Mouse (Mus musculus) Patski (cell line): ENCODE data around the gene Cfap97d2. TPM values are rescaled to one million over a fixed set of nuclear protein-coding genes. Genes with fewer than 3 reads are reported as not detected.

Source experiments
- ATAC-seq: fragments of 100-300 bp; one replicate; pipeline ENCODE4 v1.8.0; 2021
- CTCF ChIA-PET: fragments of 350-600 bp; sonication (Branson Sonifier 250); formaldehyde crosslinking; loops from one replicate; lab custom pipeline; 2022; ENCODE audit warnings: inconsistent platforms; lab: Charles Lee
- POLR2A ChIA-PET: fragments of 350-600 bp; sonication (Branson Sonifier 250); formaldehyde crosslinking; loops from one replicate; lab custom pipeline; 2022; ENCODE audit warnings: antibody characterized with exemption, inconsistent platforms; lab: Charles Lee
- DNase-seq: peaks from one replicate; pipeline ENCODE4 v3.0.0-alpha.2; 2011; ENCODE audit warnings: low read depth, low spot score
- H3K27me3 ChIP-seq: fragments of 371-371 bp; one replicate; pipeline ENCODE4 v1.5.1; 2021
- CTCF ChIP-seq: fragments of 100-300 bp; IDR thresholded peaks from one replicate; pipeline ENCODE4 v1.5.1; 2021
- in situ Hi-C: fragments of 300-500 bp; cut with MboI; formaldehyde crosslinking; loops from 3 replicates; pipeline ENCODE4 v1.11.1; 2018; ENCODE audit warnings: low pct_unique_long_range_greater_than_20kb, mixed read lengths
- polyA plus RNA-seq: library from polyadenylated mRNA; unstranded; gene quantifications from one replicate; pipeline ENCODE4 v1.2.3, GENCODE M21; 2021

Cfap97d2 gene
- polyA plus RNA-seq, 1 experiment from 2014 or later, result not detected

- no peaks in the 10 kb centered on the region for H3K27me3 ChIP-seq
- CTCF ChIA-PET, result no interaction called here
- ATAC-seq (no peak), DNase-seq (no peak)
- TF ChIP-seq CTCF, result no peak
- POLR2A ChIA-PET, result no interaction called here
- in situ Hi-C loops, result no loop called here
These were observed 19.9 kb upstream of the Cfap97d2 start for GRCm38 (mm10) chr8:13685674-13686314.

GRCm38 (mm10) chr8:13686426-13686825 is 19.3 kb upstream of the Cfap97d2 start:
- ATAC-seq (no peak), DNase-seq (no peak)
- in situ Hi-C loops, result no loop called here
- ChIA-PET CTCF (no interaction called here), POLR2A (no interaction called here)
- TF ChIP-seq CTCF, result no peak
- no peaks in the 10 kb centered on the region for H3K27me3 ChIP-seq

DNA sequence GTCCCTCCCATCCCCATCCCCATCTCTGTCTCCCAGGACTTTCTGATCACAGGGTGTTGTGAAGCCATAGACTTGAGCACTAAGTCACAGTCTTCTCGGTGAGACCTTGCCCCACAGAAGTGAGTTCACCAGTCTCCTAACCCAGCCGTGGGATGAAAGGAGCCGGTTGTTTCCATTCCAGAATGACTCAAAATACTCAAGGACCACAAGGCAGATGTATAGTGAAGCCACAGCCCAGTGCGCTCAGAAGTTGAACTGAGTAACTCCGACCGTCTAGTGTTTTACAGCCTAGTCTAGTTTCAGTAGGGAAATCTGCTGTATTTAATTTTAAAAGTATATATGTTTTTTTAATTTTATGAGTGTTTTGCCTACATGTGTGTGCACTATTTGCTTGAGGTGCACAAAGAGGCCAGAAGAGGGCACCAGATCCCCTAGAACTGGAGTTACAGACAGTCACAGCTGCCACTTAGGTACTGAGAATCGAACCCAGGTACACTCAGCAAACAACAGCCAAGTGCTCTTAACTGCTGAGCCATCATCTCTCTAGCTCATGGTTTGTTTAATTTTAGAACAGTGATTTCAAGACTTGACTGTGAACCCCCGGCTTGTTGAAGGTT is 18.5 kb upstream of the Cfap97d2 start:
- ChIA-PET CTCF (no interaction called here), POLR2A (no interaction called here)
- no peaks in the 10 kb centered on the region for H3K27me3 ChIP-seq
- no peak for TF ChIP-seq CTCF
- DNase-seq, result no peak
- in situ Hi-C loops, result no loop called here
- no peak for ATAC-seq

DNA sequence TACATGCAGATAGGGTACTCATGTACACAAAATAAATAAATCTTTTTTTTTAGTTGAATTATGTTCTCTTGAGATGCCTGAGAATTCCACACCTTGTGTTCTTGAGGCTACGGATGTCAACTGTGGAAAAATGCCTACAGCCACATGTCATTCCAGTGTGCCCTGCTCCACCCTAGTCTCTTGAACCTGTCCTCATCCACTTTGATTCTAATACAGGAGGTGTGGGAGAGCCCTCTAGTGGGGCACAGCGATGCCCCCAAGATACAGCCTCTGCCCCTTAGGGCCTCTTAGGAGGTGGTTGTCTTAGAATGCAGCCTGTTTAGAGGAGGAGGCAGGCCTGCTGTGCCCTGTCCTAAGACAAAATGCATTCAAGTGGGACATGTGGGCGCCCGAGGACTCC is 17.7 kb upstream of the Cfap97d2 start:
- no peak for ATAC-seq
- no peak for DNase-seq
- POLR2A ChIA-PET, result no interaction called here
- TF ChIP-seq CTCF, result no peak
- CTCF ChIA-PET, result no interaction called here
- in situ Hi-C loops, result no loop called here
- no peaks in the 10 kb centered on the region for H3K27me3 ChIP-seq

DNA sequence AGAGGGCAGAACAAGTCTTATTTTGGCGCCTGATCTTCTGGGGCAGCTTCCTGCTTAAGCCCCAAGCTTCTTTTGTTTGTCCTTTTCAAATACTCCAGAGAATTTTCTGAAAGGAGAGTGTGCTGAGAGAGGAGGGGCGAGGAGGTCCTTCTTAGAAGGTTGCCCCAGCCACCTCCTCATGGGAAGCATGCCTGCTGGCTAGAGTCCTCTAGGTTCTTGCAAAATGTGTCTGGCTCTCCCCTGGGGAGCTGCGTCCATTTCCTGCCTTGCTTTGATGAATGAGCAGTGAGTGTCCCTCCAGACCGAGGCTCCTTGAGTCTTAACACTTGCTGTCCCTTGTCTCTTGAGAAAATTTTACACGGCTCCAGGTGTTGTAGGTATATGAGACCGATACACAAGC is 17.2 kb upstream of the Cfap97d2 start:
- ChIA-PET POLR2A (no interaction called here), CTCF (no interaction called here)
- H3K27me3 ChIP-seq, result no peaks in the 10 kb centered on the region
- ATAC-seq, result no peak
- in situ Hi-C loops, result no loop called here
- no peak for TF ChIP-seq CTCF
- no peak for DNase-seq

GRCm38 (mm10) chr8:13689331-13689730 is 16.4 kb upstream of the Cfap97d2 start:
- in situ Hi-C loops, result no loop called here
- H3K27me3 ChIP-seq, result no peaks in the 10 kb centered on the region
- CTCF ChIA-PET, result no interaction called here
- no peak for DNase-seq
- POLR2A ChIA-PET, result no interaction called here
- ATAC-seq, result no peak
- no peak for TF ChIP-seq CTCF

DNA sequence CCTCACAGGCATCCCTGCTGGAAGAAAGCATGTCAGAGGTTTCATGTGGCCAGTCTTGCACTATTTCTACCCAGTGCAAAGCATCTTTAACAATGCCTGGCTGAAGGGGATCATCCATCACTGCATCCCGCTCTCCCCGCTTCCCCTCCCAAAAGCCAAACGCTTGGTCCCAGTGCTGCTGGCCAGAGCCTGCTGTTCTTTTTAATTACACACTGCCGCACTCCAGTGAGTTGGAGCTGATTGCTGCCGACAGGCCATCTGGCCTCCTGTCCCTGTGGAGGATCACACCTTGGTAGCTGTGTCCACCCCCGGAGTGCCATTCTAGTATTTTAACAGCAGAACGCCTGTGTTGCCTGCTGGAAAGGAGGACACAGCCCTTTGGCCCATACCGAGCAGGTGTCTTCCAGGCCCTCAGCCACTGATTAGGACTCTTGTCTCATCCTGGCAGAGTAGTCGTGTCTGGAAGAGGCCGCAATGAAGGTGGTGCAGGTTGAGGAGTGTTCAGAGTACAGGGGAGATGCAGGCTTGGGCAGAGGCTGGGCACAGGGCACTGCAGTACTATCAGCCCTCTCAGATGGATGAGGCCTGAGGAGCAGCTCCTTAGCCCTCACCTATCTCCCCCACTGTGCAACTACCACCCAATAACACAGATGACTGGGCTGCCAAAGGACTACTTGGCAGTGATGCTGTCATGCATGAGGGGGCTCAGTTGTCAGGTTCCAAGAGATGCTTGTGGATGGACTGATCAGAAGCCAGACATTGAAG is 13.2 kb upstream of the Cfap97d2 start:
- no peak for DNase-seq
- in situ Hi-C loops, result no loop called here
- TF ChIP-seq CTCF, result no peak
- CTCF ChIA-PET, result no interaction called here
- ATAC-seq, result no peak
- POLR2A ChIA-PET, result no interaction called here
- no peaks in the 10 kb centered on the region for H3K27me3 ChIP-seq

GRCm38 (mm10) chr8:13694735-13695134 is 11.0 kb upstream of the Cfap97d2 start:
- no peaks in the 10 kb centered on the region for H3K27me3 ChIP-seq
- ChIA-PET CTCF (interaction anchor here (0.9 kb wide), 1 partner anchor 11 kb away, joined by 5 read pairs; no protein-coding TSS in a partner anchor), POLR2A (no interaction called here)
- no peak for TF ChIP-seq CTCF
- DNase-seq (no peak), ATAC-seq (no peak)
- in situ Hi-C loops, result no loop called here

GRCm38 (mm10) chr8:13695203-13695867 is 10.4 kb upstream of the Cfap97d2 start:
- DNase-seq (peak; percentile 25), ATAC-seq (peak; percentile 51)
- no peak for TF ChIP-seq CTCF
- no peaks in the 10 kb centered on the region for H3K27me3 ChIP-seq
- ChIA-PET POLR2A (no interaction called here), CTCF (interaction anchor here (0.9 kb wide), 1 partner anchor 12 kb away, joined by 5 read pairs; no protein-coding TSS in a partner anchor)
- in situ Hi-C loops, result no loop called here

DNA sequence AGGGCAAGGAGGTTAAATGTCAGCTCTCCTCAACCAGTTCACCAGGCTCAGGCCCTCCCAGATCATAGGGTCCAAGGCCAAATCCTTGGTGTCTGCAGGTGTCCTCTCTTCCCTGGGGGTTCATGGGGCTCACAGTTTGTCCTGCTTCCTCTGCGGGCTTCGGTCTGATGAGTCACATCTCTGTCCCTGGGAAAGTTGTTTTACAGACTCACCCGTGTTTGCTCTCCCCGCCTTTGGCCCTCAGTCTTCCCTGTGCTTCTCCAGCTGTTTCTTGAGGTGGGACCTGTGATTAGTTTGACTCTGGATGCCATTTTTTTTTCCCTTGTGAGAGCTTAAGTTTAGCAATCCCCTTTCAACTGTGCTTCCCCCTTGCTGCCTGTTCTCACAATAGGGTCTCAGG is 9.5 kb upstream of the Cfap97d2 start:
- no peak for TF ChIP-seq CTCF
- ATAC-seq (no peak), DNase-seq (no peak)
- ChIA-PET CTCF (no interaction called here), POLR2A (no interaction called here)
- H3K27me3 ChIP-seq, result no peaks in the 10 kb centered on the region
- in situ Hi-C loops, result no loop called here
